Mouse (Mus musculus) megakaryocyte, embryonic 14.5 days (primary cell): ENCODE measurements around the gene Cd300lb.

Source experiments
- FLI1 ChIP-seq: IDR thresholded peaks from 2 replicates; pipeline ENCODE4 v1.6.1; 2012; ENCODE audit warnings: low read length, inconsistent platforms, mixed read lengths
- GATA1 ChIP-seq: IDR thresholded peaks from 3 replicates; pipeline ENCODE4 v1.6.1; 2012; ENCODE audit warnings: mixed read lengths, low read length, inconsistent platforms, borderline replicate concordance

- no peak for TF ChIP-seq GATA1
- TF ChIP-seq FLI1 = no peak
Observed at GRCm38 (mm10) chr11:114965182-114965828, 31.1 kb upstream of the Cd300lb start.
